Comparison of ENCODE assay signal across 13 mouse cellular contexts in the genomic region with DNA sequence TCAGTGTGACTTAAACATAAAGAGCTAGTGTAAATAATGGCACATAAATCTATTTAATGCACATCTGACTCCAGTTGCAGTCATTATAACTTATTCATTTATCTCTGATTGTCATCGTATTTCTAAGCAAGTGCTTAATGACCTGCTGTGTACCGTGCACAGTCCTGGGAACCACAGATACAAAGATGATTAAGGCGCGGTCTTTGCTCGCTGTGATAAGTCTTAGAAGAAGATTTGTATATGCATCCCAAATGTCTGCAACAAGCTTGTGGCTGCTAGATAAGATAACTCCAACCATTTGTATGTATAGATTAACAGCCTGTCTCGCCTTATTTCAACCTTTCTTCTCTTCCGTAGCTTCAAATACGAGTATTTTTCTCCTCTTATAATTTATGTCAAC. TPM values are rescaled to one million over a fixed set of nuclear protein-coding genes. Genes with fewer than 3 reads are reported as not detected.
"Had no signal": no experiment of that assay in that cellular context is flagged by ENCODE, and none has a peak within 500 bp of the region (broad histone marks: within the 10 kb centered on the region; RNA-seq: fewer than 3 reads in every experiment).

No protein-coding gene starts in this region.

- DNase-seq: kidney, adult 11 months; kidney, adult 9 months; kidney, postnatal 14 days; lung, postnatal 14 days; right cerebral cortex, postnatal 14 days; thymus, adult 2 months; thymus, postnatal 25 days had no signal

- H3K27ac ChIP-seq: limb, embryonic 10.5 days; lung, embryonic 15.5 days; midbrain, embryonic 12.5 days; stomach, embryonic 15.5 days had no signal

- H3K27me3 ChIP-seq: lung, embryonic 15.5 days; midbrain, embryonic 12.5 days; stomach, embryonic 15.5 days had no signal

- H3K36me3 ChIP-seq: limb, embryonic 10.5 days; lung, embryonic 15.5 days; midbrain, embryonic 12.5 days; stomach, embryonic 15.5 days had no signal

- ATAC-seq: midbrain, embryonic 16.5 days had no signal

- H3K4me2 ChIP-seq: lung, embryonic 15.5 days; midbrain, embryonic 12.5 days; stomach, embryonic 15.5 days had no signal

- H3K4me3 ChIP-seq: limb, embryonic 10.5 days; lung, embryonic 15.5 days; midbrain, embryonic 12.5 days; stomach, embryonic 15.5 days had no signal

- H3K9ac ChIP-seq: lung, embryonic 15.5 days; midbrain, embryonic 12.5 days; stomach, embryonic 15.5 days had no signal

- H3K9me3 ChIP-seq: limb, embryonic 10.5 days; lung, embryonic 15.5 days; midbrain, embryonic 12.5 days; stomach, embryonic 15.5 days had no signal

- H3K4me1 ChIP-seq: lung, embryonic 15.5 days; stomach, embryonic 15.5 days had no signal

RNA-seq across cellular contexts. Expression of gene Adam23, which starts 27.2 kb away (rescaled TPM):
- total RNA-seq: megakaryocyte-erythroid progenitor cell, adult 5-6 weeks had no signal
